Mouse (Mus musculus) megakaryocyte, embryonic 14.5 days (primary cell): ENCODE results near the gene Rpgr. TPM values are rescaled to one million over a fixed set of nuclear protein-coding genes. Genes with fewer than 3 reads are reported as not detected.

Experiments
- H3K27me3 ChIP-seq: replicated peaks from 2 replicates; pipeline ENCODE3; 2012; ENCODE audit warnings: inconsistent platforms
- H3K36me3 ChIP-seq: replicated peaks from 2 replicates; pipeline ENCODE3; 2012; ENCODE audit warnings: low read length, inconsistent platforms, mixed read lengths
- H3K4me1 ChIP-seq: 2 replicates; pipeline ENCODE4 v1.6.1; 2012; ENCODE audit warnings: inconsistent platforms
- H3K4me3 ChIP-seq: replicated peaks from 2 replicates; pipeline ENCODE3; 2012; ENCODE audit warnings: moderate library complexity, mild to moderate bottlenecking, inconsistent platforms
- H3K9me3 ChIP-seq: 2 replicates; pipeline ENCODE4 v1.6.1; 2012; ENCODE audit warnings: inconsistent platforms
- FLI1 ChIP-seq: IDR thresholded peaks from 2 replicates; pipeline ENCODE4 v1.6.1; 2012; ENCODE audit warnings: low read length, inconsistent platforms, mixed read lengths
- GATA1 ChIP-seq: IDR thresholded peaks from 3 replicates; pipeline ENCODE4 v1.6.1; 2012; ENCODE audit warnings: mixed read lengths, low read length, inconsistent platforms, borderline replicate concordance
- polyA plus RNA-seq: library from polyadenylated mRNA; stranded (reverse); fragments of >175 nt; gene quantifications from 2 replicates; pipeline ENCODE4 v1.2.3, GENCODE M21; 2012; ENCODE audit warnings: low replicate concordance; ENCODE audit not compliant: insufficient read depth

The Rpgr gene
- polyA plus RNA-seq, 1 experiment = 0.08 TPM

- no peak for TF ChIP-seq FLI1
These were observed 10.8 kb downstream of the Rpgr start for GRCm38 (mm10) chrX:10205937-10206336.

GRCm38 (mm10) chrX:10201289-10201688 is 15.4 kb downstream of the Rpgr start:
- H3K9me3 ChIP-seq = no peaks in the 10 kb centered on the region
- no peaks in the 10 kb centered on the region for H3K4me1 ChIP-seq
- H3K4me3 ChIP-seq = no peak overlapping the region
- no peaks in the 10 kb centered on the region for H3K36me3 ChIP-seq
- no peak for TF ChIP-seq GATA1
- no peak for TF ChIP-seq FLI1
- H3K27me3 ChIP-seq = no peaks in the 10 kb centered on the region

More at GRCm38 (mm10) chrX:10205937-10206336, 10.8 kb downstream of the Rpgr start:
- H3K4me3 ChIP-seq = no peak overlapping the region
- H3K36me3 ChIP-seq = no peaks in the 10 kb centered on the region
- no peaks in the 10 kb centered on the region for H3K9me3 ChIP-seq
- H3K27me3 ChIP-seq = peaks cover 1% of the 10 kb centered on the region
- no peaks in the 10 kb centered on the region for H3K4me1 ChIP-seq

DNA sequence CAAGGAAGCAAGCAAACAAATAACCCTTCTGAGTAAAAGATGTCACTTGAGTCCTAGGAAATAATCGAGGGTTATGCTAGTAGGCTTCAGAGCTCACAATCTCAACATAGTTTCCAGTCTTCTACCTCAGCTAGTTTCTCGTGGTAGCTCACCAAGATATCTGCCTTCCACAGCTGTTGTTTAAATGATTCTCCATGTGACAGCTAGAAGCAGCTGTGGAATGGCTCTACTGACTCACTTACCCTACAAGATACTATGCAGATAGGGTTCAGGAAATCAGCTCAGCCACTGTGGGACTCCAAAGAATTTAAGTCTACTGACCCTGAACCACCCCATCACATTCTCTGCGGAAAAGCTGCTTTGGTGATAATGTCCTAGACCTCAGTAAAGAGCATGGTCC is 64.3 kb downstream of the Rpgr start:
- Histone ChIP-seq H3K9me3 (no peaks in the 10 kb centered on the region), H3K4me3 (no peak overlapping the region), H3K36me3 (no peaks in the 10 kb centered on the region), H3K4me1 (0 out of 2 replicates have a peak, but pooled peaks cover 5% of the 10 kb centered on the region), H3K27me3 (peaks cover 4% of the 10 kb centered on the region)
- TF ChIP-seq FLI1 = no peak
- no peak for TF ChIP-seq GATA1

GRCm38 (mm10) chrX:10117065-10117719 is 99.5 kb downstream of the Rpgr start, which contains the start of gene Srpx:
Gene Srpx, minus strand, starts transcription at chrX:10117709.
- H3K9me3 ChIP-seq = no peaks in the 10 kb centered on the region
- TF ChIP-seq FLI1 = no peak
- no peak for TF ChIP-seq GATA1
- H3K4me1 ChIP-seq = no peaks in the 10 kb centered on the region
- no peak within 1 kb of the TSS for H3K4me3 ChIP-seq
- peaks cover 26% of the 10 kb centered on the region for H3K27me3 ChIP-seq
- H3K36me3 ChIP-seq = no peaks in the 10 kb centered on the region

GRCm38 (mm10) chrX:10115780-10116179 is 100.9 kb downstream of the Rpgr start:
- Histone ChIP-seq H3K9me3 (no peaks in the 10 kb centered on the region), H3K4me3 (no peak overlapping the region), H3K36me3 (no peaks in the 10 kb centered on the region), H3K27me3 (peaks cover 26% of the 10 kb centered on the region), H3K4me1 (no peaks in the 10 kb centered on the region)
- no peak for TF ChIP-seq GATA1
- no peak for TF ChIP-seq FLI1

GRCm38 (mm10) chrX:10110736-10111135 is 106.0 kb downstream of the Rpgr start:
- TF ChIP-seq FLI1 = no peak
- no peak for TF ChIP-seq GATA1
- Histone ChIP-seq H3K4me1 (no peaks in the 10 kb centered on the region), H3K27me3 (peaks cover 5% of the 10 kb centered on the region), H3K36me3 (no peaks in the 10 kb centered on the region), H3K9me3 (no peaks in the 10 kb centered on the region), H3K4me3 (no peak overlapping the region)

- Histone ChIP-seq H3K9me3 (no peaks in the 10 kb centered on the region), H3K27me3 (peaks cover 3% of the 10 kb centered on the region), H3K36me3 (no peaks in the 10 kb centered on the region), H3K4me1 (no peaks in the 10 kb centered on the region), H3K4me3 (no peak overlapping the region)
- TF ChIP-seq GATA1 = no peak
- no peak for TF ChIP-seq FLI1
These were observed 108.2 kb downstream of the Rpgr start for GRCm38 (mm10) chrX:10108558-10108957.

- no peak for TF ChIP-seq GATA1
- no peak for TF ChIP-seq FLI1
- no peak overlapping the region for H3K4me3 ChIP-seq
- peaks cover 3% of the 10 kb centered on the region; the same call in 1 of the 2 replicates for H3K9me3 ChIP-seq
- H3K4me1 ChIP-seq = no peaks in the 10 kb centered on the region
- no peaks in the 10 kb centered on the region for H3K36me3 ChIP-seq
- peaks cover 4% of the 10 kb centered on the region for H3K27me3 ChIP-seq
These were observed 111.2 kb downstream of the Rpgr start for GRCm38 (mm10) chrX:10105475-10105874.

DNA sequence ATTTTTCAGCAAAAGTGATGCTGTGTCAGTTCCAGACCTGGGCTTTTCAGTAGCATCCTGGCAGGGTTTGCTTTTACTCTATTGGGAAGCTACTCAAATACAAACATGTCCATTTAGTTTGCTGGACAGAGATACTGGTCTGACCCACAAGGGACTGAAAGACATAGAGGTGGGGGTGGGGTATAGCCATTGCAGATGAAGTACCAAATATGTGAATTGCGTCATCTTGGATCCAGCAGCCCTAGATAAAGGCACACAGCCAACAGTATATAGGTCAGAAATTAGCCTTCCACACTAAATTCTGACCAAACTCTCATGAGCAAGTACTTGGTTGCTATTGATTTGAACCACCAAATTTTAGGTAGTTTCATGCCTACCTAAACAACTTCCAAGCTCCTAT is 114.0 kb downstream of the Rpgr start:
- Histone ChIP-seq H3K27me3 (peaks cover 4% of the 10 kb centered on the region), H3K9me3 (peaks cover 3% of the 10 kb centered on the region; the same call in 1 of the 2 replicates), H3K4me3 (no peak overlapping the region), H3K4me1 (no peaks in the 10 kb centered on the region), H3K36me3 (no peaks in the 10 kb centered on the region)
- no peak for TF ChIP-seq FLI1
- TF ChIP-seq GATA1 = no peak

GRCm38 (mm10) chrX:10095797-10096196 is 120.9 kb downstream of the Rpgr start:
- Histone ChIP-seq H3K9me3 (no peaks in the 10 kb centered on the region), H3K4me1 (no peaks in the 10 kb centered on the region), H3K36me3 (no peaks in the 10 kb centered on the region), H3K27me3 (peaks cover 4% of the 10 kb centered on the region), H3K4me3 (no peak overlapping the region)
- TF ChIP-seq GATA1 = no peak
- TF ChIP-seq FLI1 = no peak

GRCm38 (mm10) chrX:10080385-10080784 is 136.3 kb downstream of the Rpgr start:
- no peaks in the 10 kb centered on the region for H3K4me1 ChIP-seq
- H3K27me3 ChIP-seq = no peaks in the 10 kb centered on the region
- H3K4me3 ChIP-seq = no peak overlapping the region
- H3K9me3 ChIP-seq = no peaks in the 10 kb centered on the region
- TF ChIP-seq FLI1 (no peak), GATA1 (no peak)
- no peaks in the 10 kb centered on the region for H3K36me3 ChIP-seq
